Mouse (Mus musculus) intestine, embryonic 16.5 days (tissue): ENCODE measurements around the gene Nsun3. TPM values are rescaled to one million over a fixed set of nuclear protein-coding genes. Genes with fewer than 3 reads are reported as not detected.
"Not testable (repeated sequence)": the region's sequence is repeated elsewhere in the genome, so short reads cannot be mapped to it uniquely, and the experiment has no call there.

ENCODE experiments used
- ATAC-seq: fragments of 200-750 bp; cut with Nextera tagmentation; 2 replicates; pipeline ENCODE4 v1.8.0; 2017; ENCODE audit warnings: moderate TSS enrichment, moderate library complexity
- H3K27ac ChIP-seq: fragments of 300-500 bp; sonication (generic); 2 replicates; pipeline ENCODE4 v1.5.1; 2014; ENCODE audit warnings: mild to moderate bottlenecking, low read length
- H3K27me3 ChIP-seq: fragments of 300-500 bp; sonication (generic); replicated peaks from 2 replicates; pipeline ENCODE4 v1.6.1; 2014; ENCODE audit warnings: low read length, control low read depth, mixed read lengths; ENCODE audit not compliant: control insufficient read depth, insufficient read depth
- H3K36me3 ChIP-seq: fragments of 300-500 bp; sonication (generic); 2 replicates; pipeline ENCODE4 v1.6.1; 2014; ENCODE audit warnings: low read length, control low read depth; ENCODE audit not compliant: control insufficient read depth, insufficient read depth
- H3K4me1 ChIP-seq: fragments of 300-500 bp; sonication (generic); 2 replicates; pipeline ENCODE4 v1.6.1; 2014; ENCODE audit warnings: low read length, control low read depth, mixed read lengths; ENCODE audit not compliant: control insufficient read depth, insufficient read depth
- H3K4me2 ChIP-seq: fragments of 300-500 bp; sonication (generic); 2 replicates; pipeline ENCODE4 v1.6.1; 2014; ENCODE audit warnings: low read depth, low read length, control low read depth
- H3K4me3 ChIP-seq: fragments of 300-500 bp; sonication (generic); 2 replicates; pipeline ENCODE4 v1.5.1; 2014; ENCODE audit warnings: mild to moderate bottlenecking, low read length
- H3K9ac ChIP-seq: fragments of 300-500 bp; sonication (generic); 2 replicates; pipeline ENCODE4 v1.6.1; 2014; ENCODE audit warnings: low read depth, low read length
- H3K9me3 ChIP-seq: fragments of 300-500 bp; sonication (generic); 2 replicates; pipeline ENCODE4 v1.6.1; 2016; ENCODE audit warnings: low read length, control low read depth; ENCODE audit not compliant: control insufficient read depth
- WGBS: fragments of 180-500 bp; shearing (Covaris S2); extraction: QIAGEN DNeasy Blood & Tissue Kit; methylation state at CpG from one replicate; pipeline ENCODE4 v1.1.7; 2014; 5-methylcytosine and 5-hydroxymethylcytosine counted together
- polyA plus RNA-seq: library from polyadenylated mRNA; unstranded; fragments of >200 nt; fragmentation: Nextera tagmentation; extraction: Ambion mirVana; gene quantifications from 2 replicates; pipeline ENCODE4 v1.2.1, GENCODE M21; 2015

Nsun3 gene
- polyA plus RNA-seq, 1 experiment from 2014 or later, result 8.8 TPM

DNA sequence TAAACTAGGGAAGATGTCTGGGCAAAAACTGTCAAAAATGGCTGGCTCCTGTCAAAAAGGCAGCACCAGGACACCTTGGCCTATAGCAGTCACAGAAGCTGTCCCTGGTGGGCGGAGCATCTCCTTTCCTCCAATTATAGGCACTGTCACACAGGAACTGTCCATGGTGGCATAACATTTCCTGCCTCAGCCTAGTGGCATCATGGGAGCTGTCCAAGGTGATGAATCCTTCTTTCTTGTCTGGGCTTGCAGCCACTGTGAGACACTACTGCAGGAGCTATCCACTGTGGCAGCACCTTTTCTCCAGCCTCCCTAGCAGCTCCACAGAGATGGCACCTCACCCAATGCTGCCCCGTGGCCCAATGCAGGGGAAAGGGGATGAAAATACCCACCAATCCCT, 28.3 kb downstream of the Nsun3 start:
- Histone ChIP-seq H3K4me3 (no peak overlapping the region), H3K4me1 (no peaks in the 10 kb centered on the region), H3K27ac (no peak overlapping the region), H3K9me3 (no peaks in the 10 kb centered on the region; the same call in 1 of the 2 replicates), H3K27me3 (no peaks in the 10 kb centered on the region), H3K36me3 (no peaks in the 10 kb centered on the region), H3K9ac (no peak overlapping the region), H3K4me2 (no peak overlapping the region)
- 93% methylated on average over 2 of the region's 2 CpGs for WGBS
- peak; percentile 25 for ATAC-seq

DNA sequence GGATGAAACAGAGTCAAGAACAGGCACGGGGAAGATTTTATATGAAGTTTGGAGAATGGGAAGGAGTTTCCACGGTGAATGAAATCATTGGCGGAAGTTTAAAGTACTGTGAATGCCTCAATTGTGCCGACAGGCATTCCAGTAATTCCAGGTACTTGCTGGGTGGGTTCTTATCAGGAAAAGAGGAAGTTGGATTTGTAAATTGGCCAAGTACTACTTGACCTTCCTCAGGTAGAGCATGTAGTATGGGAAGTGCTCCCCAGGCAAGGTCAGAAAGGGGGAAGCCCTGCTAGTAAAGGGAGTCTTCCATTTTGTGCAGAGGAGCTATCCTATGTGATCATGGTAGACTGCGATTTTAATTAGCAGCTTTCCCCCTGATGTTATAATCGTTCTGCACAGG, 31.3 kb downstream of the Nsun3 start:
- no peak overlapping the region for H3K4me3 ChIP-seq
- H3K9ac ChIP-seq, result no peak overlapping the region
- H3K9me3 ChIP-seq, result no peaks in the 10 kb centered on the region; the same call in 1 of the 2 replicates
- no peaks in the 10 kb centered on the region for H3K36me3 ChIP-seq
- no peaks in the 10 kb centered on the region for H3K4me1 ChIP-seq
- H3K4me2 ChIP-seq, result no peak overlapping the region
- H3K27me3 ChIP-seq, result no peaks in the 10 kb centered on the region
- no peak overlapping the region for H3K27ac ChIP-seq
- ATAC-seq, result no peak
- WGBS, result 84% methylated on average over 6 of the region's 6 CpGs

DNA sequence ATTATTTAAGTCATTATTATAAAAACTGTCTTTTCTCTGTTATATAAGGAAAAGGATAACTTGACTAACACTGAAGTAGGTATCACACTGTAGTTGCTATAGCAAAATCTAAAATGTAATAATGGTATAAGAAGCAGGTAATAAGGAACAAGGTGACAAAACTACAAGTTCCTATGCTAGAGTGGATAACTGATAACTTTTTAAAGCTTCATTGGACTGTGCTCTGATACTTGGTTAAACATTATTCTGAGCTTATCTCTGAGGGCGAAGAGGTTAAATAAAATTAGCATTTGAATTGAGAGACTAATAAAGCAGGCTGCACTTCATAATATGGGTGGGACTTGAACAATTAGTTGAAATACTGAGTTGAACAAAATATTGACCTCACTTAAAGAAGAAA, 33.0 kb downstream of the Nsun3 start:
- Histone ChIP-seq H3K27ac (no peak overlapping the region), H3K27me3 (no peaks in the 10 kb centered on the region), H3K4me2 (no peak overlapping the region), H3K9ac (no peak overlapping the region), H3K36me3 (no peaks in the 10 kb centered on the region), H3K4me1 (no peaks in the 10 kb centered on the region), H3K4me3 (no peak overlapping the region), H3K9me3 (no peaks in the 10 kb centered on the region; the same call in 1 of the 2 replicates)
- peak; percentile 79 for ATAC-seq
- WGBS, result 60% methylated on average over 1 of the region's 1 CpGs

DNA sequence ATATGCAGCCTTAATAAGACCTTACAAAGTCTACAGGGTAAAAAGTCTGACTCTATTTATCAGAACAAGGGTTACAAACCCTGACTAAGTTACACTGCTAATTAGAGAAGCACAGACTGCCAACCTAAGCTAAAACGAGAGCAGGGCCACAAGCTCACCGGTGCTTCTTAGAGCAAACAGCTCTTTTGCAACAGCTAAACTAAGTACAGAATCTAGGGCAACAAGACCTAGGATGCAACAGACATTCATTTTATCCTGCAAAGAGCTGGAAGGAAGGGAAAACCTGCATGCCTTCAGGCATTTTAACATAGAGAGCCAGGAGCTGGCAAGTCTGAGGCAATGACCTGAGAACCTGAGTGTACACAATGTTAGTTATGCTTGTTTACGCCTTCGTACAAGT, 33.5 kb downstream of the Nsun3 start:
- Histone ChIP-seq H3K9me3 (no peaks in the 10 kb centered on the region), H3K27me3 (no peaks in the 10 kb centered on the region), H3K27ac (no peak overlapping the region), H3K36me3 (no peaks in the 10 kb centered on the region), H3K9ac (no peak overlapping the region), H3K4me3 (no peak overlapping the region), H3K4me1 (no peaks in the 10 kb centered on the region), H3K4me2 (no peak overlapping the region)
- ATAC-seq, result no peak
- 83% methylated on average over 4 of the region's 4 CpGs for WGBS

DNA sequence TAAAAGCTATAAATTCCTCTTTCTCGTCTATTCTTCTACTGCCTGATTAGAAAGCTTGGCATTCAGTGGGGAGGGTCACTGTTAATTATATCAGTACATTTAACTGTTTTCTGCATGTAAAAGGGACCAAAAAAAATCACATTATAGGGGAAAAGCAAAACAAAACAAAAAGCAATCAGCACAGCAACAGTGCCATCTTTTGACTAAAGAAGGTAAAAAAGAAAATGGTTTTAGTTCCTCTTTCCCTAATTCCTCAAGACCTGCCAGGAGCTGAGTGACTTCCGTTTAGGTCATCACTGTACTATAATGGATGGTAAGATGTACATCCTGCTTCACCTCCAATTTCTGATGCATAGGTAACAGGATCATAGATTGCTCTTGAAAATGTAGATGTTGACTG, 40.7 kb downstream of the Nsun3 start:
- H3K27me3 ChIP-seq, result no peaks in the 10 kb centered on the region
- H3K4me3 ChIP-seq, result no peak overlapping the region
- no peak for ATAC-seq
- no peaks in the 10 kb centered on the region for H3K36me3 ChIP-seq
- H3K4me1 ChIP-seq, result no peaks in the 10 kb centered on the region
- WGBS, result 73% methylated on average over 2 of the region's 2 CpGs
- no peak overlapping the region for H3K9ac ChIP-seq
- no peaks in the 10 kb centered on the region for H3K9me3 ChIP-seq
- H3K4me2 ChIP-seq, result no peak overlapping the region
- H3K27ac ChIP-seq, result no peak overlapping the region

DNA sequence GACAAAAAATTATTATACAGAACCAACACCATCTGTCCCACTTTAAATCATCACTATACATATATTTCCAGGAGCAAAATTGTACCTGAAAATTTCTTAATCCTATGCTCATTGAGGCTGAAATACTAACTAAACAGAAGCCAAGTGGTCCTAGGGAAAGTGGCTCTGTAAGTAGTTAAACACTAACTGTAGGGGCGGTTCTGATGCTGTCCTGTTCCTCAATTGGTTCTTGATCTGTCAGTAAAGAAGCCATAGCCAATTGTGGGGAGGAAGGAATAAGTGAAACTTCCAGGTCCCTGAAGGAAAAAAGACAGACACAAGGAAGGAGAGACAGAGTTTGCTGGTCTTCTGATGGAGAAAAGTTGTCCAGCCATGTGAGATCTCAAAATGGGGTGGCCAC, 52.3 kb downstream of the Nsun3 start:
- no peak overlapping the region for H3K4me3 ChIP-seq
- 95% methylated on average over 1 of the region's 1 CpGs for WGBS
- no peak overlapping the region for H3K4me2 ChIP-seq
- H3K27me3 ChIP-seq, result no peaks in the 10 kb centered on the region
- H3K9me3 ChIP-seq, result no peaks in the 10 kb centered on the region
- no peak overlapping the region for H3K9ac ChIP-seq
- no peaks in the 10 kb centered on the region for H3K36me3 ChIP-seq
- no peaks in the 10 kb centered on the region for H3K4me1 ChIP-seq
- ATAC-seq, result no peak
- H3K27ac ChIP-seq, result no peak overlapping the region

DNA sequence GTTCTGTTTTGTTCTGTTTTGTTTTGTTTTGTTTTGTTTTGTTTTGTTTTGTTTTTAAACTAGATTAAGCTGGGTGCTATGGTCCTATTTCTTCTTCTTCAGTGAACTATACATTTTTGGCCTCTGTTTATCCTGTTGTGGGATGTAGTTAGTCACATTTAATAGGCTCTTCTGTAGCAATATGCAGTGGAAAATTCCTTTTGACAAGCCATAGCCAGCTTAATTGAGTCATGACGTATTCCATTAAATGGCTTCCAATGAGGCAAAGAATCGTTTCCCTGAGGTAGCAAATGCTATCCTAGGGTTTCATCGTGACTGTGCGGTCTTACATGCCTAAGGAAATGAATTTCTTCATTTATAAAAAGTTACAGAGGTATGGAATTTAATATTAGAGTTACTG, 56.3 kb downstream of the Nsun3 start:
- 85% methylated on average over 4 of the region's 4 CpGs for WGBS
- Histone ChIP-seq H3K4me3 (no peak overlapping the region), H3K4me2 (no peak overlapping the region), H3K27me3 (no peaks in the 10 kb centered on the region), H3K27ac (no peak overlapping the region), H3K9ac (no peak overlapping the region), H3K36me3 (no peaks in the 10 kb centered on the region), H3K9me3 (no peaks in the 10 kb centered on the region), H3K4me1 (no peaks in the 10 kb centered on the region)
- ATAC-seq, result no peak

DNA sequence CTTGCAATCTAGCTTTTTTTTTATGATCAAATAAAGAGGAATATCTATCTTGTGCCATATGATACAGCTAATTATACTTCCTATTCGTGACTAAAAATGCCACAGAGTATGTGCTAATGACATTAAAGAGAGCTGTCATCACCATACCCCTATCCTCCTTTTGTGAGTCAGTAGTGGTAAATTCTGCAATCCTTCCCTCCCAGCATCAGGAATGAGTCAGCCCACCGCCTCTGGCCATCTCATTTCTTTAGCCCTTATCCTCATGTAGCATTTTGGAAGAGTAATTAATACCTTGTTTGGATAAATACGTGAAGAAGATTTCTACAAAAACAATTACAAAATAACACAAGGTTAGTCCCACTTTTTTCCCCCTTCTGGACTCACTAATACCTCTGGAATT, 56.8 kb downstream of the Nsun3 start:
- ATAC-seq, result no peak
- WGBS, result 85% methylated on average over 3 of the region's 3 CpGs
- no peaks in the 10 kb centered on the region for H3K4me1 ChIP-seq

DNA sequence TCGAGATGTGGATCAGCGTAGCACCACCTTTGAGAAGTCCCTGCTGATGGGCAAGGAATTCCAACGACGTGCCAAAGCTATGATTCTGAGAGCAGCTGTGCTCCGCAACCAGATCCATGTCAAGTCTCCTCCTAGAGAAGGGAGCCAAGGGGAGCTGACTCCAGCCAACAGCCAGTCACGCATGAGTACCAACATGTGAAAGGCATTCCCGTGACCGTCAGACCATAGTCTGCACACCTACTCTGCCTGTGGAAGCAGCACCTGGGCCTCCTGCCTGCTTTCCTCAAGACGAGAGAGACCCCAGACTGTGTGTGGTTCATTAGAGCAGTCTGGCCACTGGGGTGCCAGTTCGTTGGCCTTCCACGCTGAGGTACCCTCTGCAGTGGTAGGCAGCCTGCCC, 68.4 kb downstream of the Nsun3 start:
- not testable (repeated sequence) for H3K27ac ChIP-seq, H3K4me1 ChIP-seq, H3K27me3 ChIP-seq, H3K4me3 ChIP-seq, H3K36me3 ChIP-seq, H3K9ac ChIP-seq, H3K9me3 ChIP-seq, H3K4me2 ChIP-seq, ATAC-seq
- WGBS, result 83% methylated on average over 8 of the region's 11 CpGs

More for the DNA sequence above, 56.8 kb downstream of the Nsun3 start:
- H3K9ac ChIP-seq, result no peak overlapping the region
- H3K4me2 ChIP-seq, result no peak overlapping the region
- H3K4me3 ChIP-seq, result no peak overlapping the region
- no peaks in the 10 kb centered on the region for H3K27me3 ChIP-seq
- no peaks in the 10 kb centered on the region for H3K9me3 ChIP-seq
- H3K36me3 ChIP-seq, result no peaks in the 10 kb centered on the region
- no peak overlapping the region for H3K27ac ChIP-seq

DNA sequence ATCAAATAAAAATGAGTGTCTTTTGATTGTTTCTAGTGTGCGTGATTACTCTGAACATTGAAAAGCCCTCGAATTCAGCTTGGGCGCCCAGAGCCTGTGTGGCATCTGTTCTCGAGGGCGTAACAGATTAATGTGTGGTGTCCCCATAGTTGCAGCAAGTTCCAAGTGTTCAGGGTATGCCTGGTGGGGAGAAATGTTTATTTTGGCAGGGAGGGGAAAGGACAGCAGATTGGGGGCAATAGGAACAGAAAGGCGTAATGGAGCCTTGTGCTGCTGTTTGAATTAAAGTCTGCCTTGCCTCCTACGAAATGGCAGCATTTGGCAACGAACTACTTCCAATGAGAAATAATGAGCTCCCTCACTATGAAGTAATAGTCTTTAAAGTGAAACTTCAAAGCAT, 96.2 kb downstream of the Nsun3 start:
- Histone ChIP-seq H3K9me3 (no peaks in the 10 kb centered on the region), H3K4me1 (no peaks in the 10 kb centered on the region), H3K4me2 (no peak overlapping the region), H3K36me3 (no peaks in the 10 kb centered on the region), H3K9ac (no peak overlapping the region), H3K4me3 (no peak overlapping the region), H3K27me3 (no peaks in the 10 kb centered on the region), H3K27ac (no peak overlapping the region)
- ATAC-seq, result no peak
- WGBS, result 82% methylated on average over 8 of the region's 8 CpGs
